Mouse (Mus musculus): Measurements from ENCODE around the gene Ncor1.

GRCm38 (mm10) chr11:62473516-62473915 is 15.2 kb upstream of the Ncor1 start:
- TF ChIP-seq CTCF (IDR thresholded peaks at IDR 0.05; ENCODE audit: low read depth) (no peak), EP300 (optimal IDR thresholded peaks at IDR 0.05) (no peak)
